8 mouse cellular contexts compared by ENCODE assay signal in the genomic region with DNA sequence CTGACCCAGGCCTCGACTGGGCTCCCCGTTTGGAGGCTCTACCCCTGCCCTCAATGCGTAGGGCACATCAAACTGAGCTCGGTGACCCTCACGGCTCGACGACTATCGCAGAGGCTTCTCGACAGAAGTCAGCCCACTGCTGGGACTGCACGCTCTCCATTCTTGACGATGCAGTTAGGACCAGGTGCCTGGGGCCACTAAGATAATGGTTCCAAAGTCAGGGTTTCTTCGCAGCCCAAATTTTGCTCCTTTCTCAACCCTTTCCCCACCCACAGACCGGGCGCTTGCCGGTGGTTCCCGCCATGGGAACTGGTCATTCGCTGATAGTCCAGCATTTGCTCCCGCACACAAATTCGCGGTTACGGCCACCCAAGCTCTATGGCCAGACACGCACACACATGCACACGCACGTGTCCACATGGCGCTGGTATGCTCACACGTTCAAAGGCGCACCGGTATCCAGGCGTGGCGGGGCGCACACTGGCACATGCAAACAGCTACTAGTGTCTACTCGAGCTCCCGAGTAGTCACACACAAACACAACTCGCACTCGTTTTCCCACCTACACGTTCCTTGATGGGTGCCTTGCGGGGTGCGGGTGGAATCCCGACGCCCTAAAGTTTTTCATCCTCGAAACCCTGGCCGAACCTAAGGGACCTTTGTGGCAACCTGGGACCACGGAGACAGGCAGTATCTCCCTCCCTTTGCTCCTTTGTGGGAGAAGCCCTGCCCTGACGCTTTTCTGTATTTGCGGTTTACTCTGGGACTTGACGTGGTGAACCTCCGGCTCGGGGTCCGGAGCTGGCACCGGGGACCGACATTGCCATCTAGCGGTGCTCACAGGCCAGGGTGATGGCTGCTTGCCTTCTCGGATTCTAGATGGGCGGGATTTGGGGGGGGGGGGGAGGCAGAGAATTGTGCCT. TPM values are rescaled to one million over a fixed set of nuclear protein-coding genes. Genes with fewer than 3 reads are reported as not detected.
DNase-seq lines count a peak whose midpoint lies in the region; ATAC-seq lines count a peak whose summit lies in the region.

No protein-coding gene starts in this region.

- H3K27ac ChIP-seq in embryonic facial prominence, embryonic 12.5 days = no peak overlapping the region

- H3K9ac ChIP-seq in embryonic facial prominence, embryonic 12.5 days = no peak overlapping the region

- intact Hi-C loops in heart, postnatal 25 days (cut with DNase I) = loop anchor here (2.0 to 10.0 kb wide), 2 partner anchors 145 to 319 kb away; no protein-coding TSS in a partner anchor
- intact Hi-C loops in heart, postnatal 36 days (cut with DNase I) = loop anchor here (1.0 to 10.0 kb wide), 2 partner anchors 144 to 319 kb away; no protein-coding TSS in a partner anchor

- 6% methylated on average over 54 of the region's 54 CpGs for WGBS in embryonic facial prominence, embryonic 12.5 days

- peak; percentile 52 to 58 for DNase-seq in heart, adult 18-20 months
- no peak for DNase-seq in heart, postnatal 25 days (ENCODE audit: low spot score)
- DNase-seq in adipocyte (ENCODE audit: low spot score) = peak; percentile 67
- DNase-seq in heart, postnatal 36 days = peak; percentile 58 to 72
- DNase-seq in layer of hippocampus, postnatal 25 days (ENCODE audit: extremely low spot score in 1 of 2, low spot score in 1 of 2) = peak; percentile 68 to 73
- peak; percentile 50 to 56 for DNase-seq in spleen, postnatal 36 days (ENCODE audit: low spot score in 2 of 2)

- H3K27me3 ChIP-seq in embryonic facial prominence, embryonic 12.5 days = peaks cover 52% of the 10 kb centered on the region

- peaks cover 24% of the 10 kb centered on the region for H3K4me1 ChIP-seq in embryonic facial prominence, embryonic 12.5 days

- H3K9me3 ChIP-seq in embryonic facial prominence, embryonic 12.5 days = no peaks in the 10 kb centered on the region

- peaks cover 8% of the 10 kb centered on the region for H3K36me3 ChIP-seq in embryonic facial prominence, embryonic 12.5 days

- H3K4me2 ChIP-seq in embryonic facial prominence, embryonic 12.5 days (replicated peaks) = peak overlapping the region; percentile 91

- H3K4me3 ChIP-seq in embryonic facial prominence, embryonic 12.5 days = peak overlapping the region; percentile 60

- no peak for ATAC-seq in embryonic facial prominence, embryonic 12.5 days (ENCODE audit: insufficient number of reproducible peaks, insufficient read depth, low FRiP score, low TSS enrichment)
- ATAC-seq in megakaryocyte, adult 5-6 weeks (ENCODE audit: poor library complexity, severe bottlenecking) = peak; percentile 52

RNA-seq across cellular contexts. Expression of gene Chrm4, which starts 3.4 kb away (rescaled TPM):
- not detected for total RNA-seq in heart, adult 18-20 months (2021)
- not detected for total RNA-seq in heart, postnatal 25 days (2021)
- 0.65 and 1.2 TPM in 2 replicates for polyA plus RNA-seq in embryonic facial prominence, embryonic 12.5 days (2016; fragmentation: Nextera tagmentation; extraction: Ambion mirVana)
- not detected for total RNA-seq in heart, postnatal 36 days (2021)
- 10 to 100 TPM; 21.5 to 26.1 TPM for total RNA-seq in layer of hippocampus, postnatal 25 days (2021)
- total RNA-seq in megakaryocyte, adult 5-6 weeks (2015) = not detected in 2 replicates
- not detected in 2 replicates for total RNA-seq in megakaryocyte, adult 5-6 weeks (2017)

RNA-seq across cellular contexts. Expression of gene Mdk, which starts 8.4 kb away (rescaled TPM):
- total RNA-seq in heart, adult 18-20 months (2021) = 1 to 10 TPM; 2.3 to 2.9 TPM
- total RNA-seq in heart, postnatal 25 days (2021) = 1 to 10 TPM; 4.4 TPM
- polyA plus RNA-seq in embryonic facial prominence, embryonic 12.5 days (2016; fragmentation: Nextera tagmentation; extraction: Ambion mirVana) = 1,900 and 1,964 TPM in 2 replicates
- total RNA-seq in heart, postnatal 36 days (2021) = 1 to 10 TPM; 2.4 to 3.9 TPM
- 10 to 100 TPM; 25.5 to 33.2 TPM for total RNA-seq in layer of hippocampus, postnatal 25 days (2021)
- 1.3 and 2.2 TPM in 2 replicates for total RNA-seq in megakaryocyte, adult 5-6 weeks (2015)
- total RNA-seq in megakaryocyte, adult 5-6 weeks (2017) = not detected in 2 replicates

RNA-seq across cellular contexts. Expression of gene Gm9821, which starts 21.8 kb away (rescaled TPM):
- total RNA-seq in heart, adult 18-20 months (2021) = not detected
- total RNA-seq in heart, postnatal 25 days (2021) = not detected
- 0.36 and 0.73 TPM in 2 replicates for polyA plus RNA-seq in embryonic facial prominence, embryonic 12.5 days (2016; fragmentation: Nextera tagmentation; extraction: Ambion mirVana)
- total RNA-seq in heart, postnatal 36 days (2021) = not detected
- not detected for total RNA-seq in layer of hippocampus, postnatal 25 days (2021)
- total RNA-seq in megakaryocyte, adult 5-6 weeks (2015) = not detected in 2 replicates
- 0.69 TPM in 1 of 2 replicates, not detected in the other for total RNA-seq in megakaryocyte, adult 5-6 weeks (2017)

RNA-seq across cellular contexts. Expression of gene Dgkz, which starts 52.0 kb away (rescaled TPM):
- 10 to 100 TPM; 33.8 to 35.9 TPM for total RNA-seq in heart, adult 18-20 months (2021)
- total RNA-seq in heart, postnatal 25 days (2021) = 10 to 100 TPM; 37.7 to 46.9 TPM
- polyA plus RNA-seq in embryonic facial prominence, embryonic 12.5 days (2016; fragmentation: Nextera tagmentation; extraction: Ambion mirVana) = 39.1 and 40.8 TPM in 2 replicates
- total RNA-seq in heart, postnatal 36 days (2021) = 10 to 100 TPM; 48.4 to 51.2 TPM
- 100 to 1,000 TPM; 479 to 537 TPM for total RNA-seq in layer of hippocampus, postnatal 25 days (2021)
- total RNA-seq in megakaryocyte, adult 5-6 weeks (2015) = 94.1 and 114 TPM in 2 replicates
- total RNA-seq in megakaryocyte, adult 5-6 weeks (2017) = 66.4 and 80.4 TPM in 2 replicates

Comparison
In these comparisons a context has a peak if more than half of its experiments do, and no peak if none do; other contexts are left out.
1. RNA of gene Chrm4, which starts 3.4 kb away (total RNA-seq): 21.5 to 26.1 TPM in layer of hippocampus, postnatal 25 days; not detected in heart, adult 18-20 months, not detected in heart, postnatal 25 days, not detected in heart, postnatal 36 days and not detected in megakaryocyte, adult 5-6 weeks; every median in the first group is over 10 times any median in the second.
2. RNA of gene Mdk, which starts 8.4 kb away (total RNA-seq): 25.5 to 33.2 TPM in layer of hippocampus, postnatal 25 days; 4.4 TPM in heart, postnatal 25 days, 2.4 to 3.9 TPM in heart, postnatal 36 days, 2.3 to 2.9 TPM in heart, adult 18-20 months and 1.3 to 2.2 TPM in megakaryocyte, adult 5-6 weeks; every median in the first group is over 4 times any median in the second.